Mouse (Mus musculus): Measurements from ENCODE around the gene Grik3. TPM values are rescaled to one million over a fixed set of nuclear protein-coding genes. Genes with fewer than 3 reads are reported as not detected.

Grik3 gene
- polyA plus RNA-seq, 1 experiment from 2014 or later = 0.01 TPM

DNA sequence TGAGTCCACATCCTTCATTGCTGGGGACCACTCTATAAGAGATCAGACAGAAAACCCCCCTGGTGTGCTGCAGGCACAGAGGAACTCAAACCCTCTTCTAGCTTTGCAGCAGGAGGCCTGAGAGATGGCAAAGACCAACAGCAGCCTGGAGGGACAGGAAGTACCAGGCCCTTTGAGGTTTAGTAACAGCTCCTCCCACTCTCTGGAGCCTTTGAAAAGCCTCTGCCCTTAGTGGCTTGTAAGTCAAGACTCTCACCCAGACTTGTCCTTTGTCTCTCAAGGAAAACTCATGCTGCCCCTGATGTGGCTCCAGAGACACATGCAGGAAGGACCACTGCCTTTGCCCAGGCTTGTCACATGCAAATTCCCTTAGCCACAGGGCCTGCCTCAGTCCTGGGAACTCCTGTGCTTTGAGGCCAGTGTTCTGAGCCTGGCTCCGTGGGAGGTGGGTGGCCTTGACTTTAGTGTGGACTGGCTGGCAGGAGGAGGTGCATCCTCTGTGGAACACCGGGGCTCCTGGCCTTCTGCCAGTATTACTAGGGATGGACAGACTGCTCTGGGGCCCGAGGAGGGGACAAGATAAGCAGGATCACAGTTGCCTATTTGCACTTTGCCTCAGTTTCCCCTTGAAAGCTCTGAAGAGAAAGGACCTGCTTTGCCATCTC lies 47.9 kb downstream of the Grik3 start:
- TF ChIP-seq EP300 (IDR thresholded peaks at IDR 0.05; ENCODE audit: low read depth) (no peak), CTCF (IDR thresholded peaks at IDR 0.05; ENCODE audit: low read depth) (no peak)
- Histone ChIP-seq H3K27ac (ENCODE audit: low read depth) (no peak overlapping the region), H3K36me3 (replicated peaks; ENCODE audit: insufficient read depth, low read length) (no peaks in the 10 kb centered on the region), H3K9ac (replicated peaks) (no peak overlapping the region), H3K9me3 (ENCODE audit: low read length) (no peaks in the 10 kb centered on the region), H3K4me1 (ENCODE audit: insufficient read depth) (no peaks in the 10 kb centered on the region), H3K4me3 (ENCODE audit: low read depth, low read length) (no peak overlapping the region), H3K27me3 (ENCODE audit: insufficient read depth, low read length) (peaks cover 8% of the 10 kb centered on the region; the same call in 1 of the 2 replicates), H3K4me2 (ENCODE audit: low read depth, low read length) (no peak overlapping the region)
- ATAC-seq (no peak), DNase-seq (no peak)
- WGBS (ENCODE audit: insufficient replicate concordance) = 1% methylated on average over 3 of the region's 3 CpGs

DNA sequence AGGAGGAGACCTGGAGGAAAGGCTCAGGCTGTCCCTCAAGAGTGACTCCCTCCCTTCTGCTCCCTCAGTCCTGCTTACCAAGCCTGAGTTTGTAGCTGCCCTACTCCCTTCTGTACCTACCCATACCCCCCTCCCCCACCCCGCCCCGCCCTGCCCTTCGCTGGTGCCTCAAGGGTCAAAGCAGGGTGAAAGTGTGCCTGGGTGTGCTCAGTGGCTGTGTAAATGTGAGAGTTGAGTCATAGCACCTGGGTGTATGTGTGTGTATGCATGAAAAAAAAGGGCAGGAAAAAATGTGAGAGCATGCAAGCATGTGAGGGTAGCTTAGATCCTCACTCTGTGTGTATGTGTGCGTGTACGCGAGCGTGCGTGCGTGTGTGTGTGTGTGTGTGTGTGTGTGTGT lies 49.1 kb downstream of the Grik3 start:
- 83% methylated on average over 9 of the region's 9 CpGs for WGBS (ENCODE audit: insufficient replicate concordance)

DNA sequence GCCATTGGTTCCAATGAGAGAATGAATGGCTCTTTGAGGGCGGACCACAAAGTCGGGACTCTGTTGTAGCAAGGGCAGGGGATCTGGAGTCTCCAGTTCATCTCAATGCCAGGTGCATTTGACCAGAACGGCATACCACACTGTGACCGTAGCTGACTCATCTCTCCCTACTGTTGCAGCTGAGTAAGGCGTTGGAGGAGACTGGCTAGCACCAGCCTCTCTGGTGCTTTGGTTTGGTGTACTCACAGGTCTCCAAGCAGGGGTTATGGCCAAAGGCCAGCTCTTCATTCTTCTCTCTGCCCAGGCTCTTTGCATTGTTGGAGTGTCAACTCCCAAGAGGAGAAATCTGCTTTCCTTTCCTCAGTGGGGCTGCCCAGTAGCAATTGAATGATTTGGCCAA lies 52.7 kb downstream of the Grik3 start:
- no peaks in the 10 kb centered on the region for H3K36me3 ChIP-seq (replicated peaks; ENCODE audit: insufficient read depth, low read length)
- no peaks in the 10 kb centered on the region for H3K4me1 ChIP-seq (ENCODE audit: insufficient read depth)
- ATAC-seq (no peak), DNase-seq (no peak)
- no peak overlapping the region for H3K27ac ChIP-seq (ENCODE audit: low read depth)
- 73% methylated on average over 5 of the region's 5 CpGs for WGBS (ENCODE audit: insufficient replicate concordance)
- no peak for TF ChIP-seq EP300 (IDR thresholded peaks at IDR 0.05; ENCODE audit: low read depth)
- TF ChIP-seq CTCF (IDR thresholded peaks at IDR 0.05; ENCODE audit: low read depth) = no peak
- no peaks in the 10 kb centered on the region for H3K27me3 ChIP-seq (ENCODE audit: insufficient read depth, low read length)
- no peak overlapping the region for H3K9ac ChIP-seq (replicated peaks)
- no peak overlapping the region for H3K4me3 ChIP-seq (ENCODE audit: low read depth, low read length)
- no peak overlapping the region for H3K4me2 ChIP-seq (ENCODE audit: low read depth, low read length)
- no peaks in the 10 kb centered on the region for H3K9me3 ChIP-seq (ENCODE audit: low read length)

More for the DNA sequence above, 49.1 kb downstream of the Grik3 start:
- H3K27ac ChIP-seq (ENCODE audit: low read depth) = no peak overlapping the region
- H3K36me3 ChIP-seq (replicated peaks; ENCODE audit: insufficient read depth, low read length) = no peaks in the 10 kb centered on the region
- H3K9ac ChIP-seq (replicated peaks) = no peak overlapping the region
- H3K4me3 ChIP-seq (ENCODE audit: low read depth, low read length) = no peak overlapping the region
- H3K27me3 ChIP-seq (ENCODE audit: insufficient read depth, low read length) = peaks cover 4% of the 10 kb centered on the region; the same call in 1 of the 2 replicates
- no peaks in the 10 kb centered on the region for H3K4me1 ChIP-seq (ENCODE audit: insufficient read depth)
- no peak for TF ChIP-seq EP300 (IDR thresholded peaks at IDR 0.05; ENCODE audit: low read depth)
- no peaks in the 10 kb centered on the region for H3K9me3 ChIP-seq (ENCODE audit: low read length)
- DNase-seq (no peak), ATAC-seq (no peak)
- H3K4me2 ChIP-seq (ENCODE audit: low read depth, low read length) = no peak overlapping the region

DNA sequence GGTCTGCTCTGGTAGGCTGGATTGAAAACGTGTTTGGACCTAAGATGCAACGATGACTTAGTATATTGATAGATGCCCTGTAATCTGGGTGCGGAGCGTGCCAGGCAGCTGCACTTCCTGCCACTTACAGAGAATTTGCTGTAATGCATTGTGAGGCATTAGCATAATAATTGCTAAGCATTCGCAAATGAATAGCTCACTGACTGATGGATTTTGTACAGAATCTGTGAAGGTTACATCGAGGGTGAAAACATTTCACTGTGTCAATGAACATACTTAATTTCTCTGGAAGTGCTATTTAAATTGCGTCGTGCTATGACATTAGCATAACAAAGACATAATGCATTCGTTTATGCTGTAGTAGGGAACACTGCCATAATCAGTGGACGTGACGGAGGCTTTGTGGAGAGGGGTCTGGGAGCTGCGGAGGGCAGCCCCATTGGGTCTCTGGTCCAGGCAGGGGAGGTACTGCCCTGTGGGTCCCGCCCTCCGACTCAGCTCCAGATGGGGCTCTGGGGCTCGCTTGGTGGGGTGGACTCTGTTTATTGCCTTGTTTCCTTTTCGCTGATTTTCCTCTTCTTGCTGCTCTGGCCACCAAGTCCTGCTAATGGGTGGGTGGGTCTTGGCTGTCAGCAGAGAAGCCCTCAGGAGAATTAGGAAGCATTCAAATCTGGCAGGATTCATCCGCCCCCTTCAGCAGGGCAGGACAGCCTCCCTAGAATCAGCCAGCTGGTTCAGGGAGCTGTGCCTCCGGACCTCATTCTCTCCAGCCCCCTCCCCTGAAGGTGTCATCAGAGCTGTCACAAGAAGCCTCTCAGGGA lies 54.7 kb downstream of the Grik3 start:
- no peaks in the 10 kb centered on the region for H3K9me3 ChIP-seq (ENCODE audit: low read length)
- no peak for DNase-seq
- ATAC-seq = no peak
- H3K27me3 ChIP-seq (ENCODE audit: insufficient read depth, low read length) = no peaks in the 10 kb centered on the region
- no peak overlapping the region for H3K4me2 ChIP-seq (ENCODE audit: low read depth, low read length)
- H3K36me3 ChIP-seq (replicated peaks; ENCODE audit: insufficient read depth, low read length) = no peaks in the 10 kb centered on the region
- H3K27ac ChIP-seq (ENCODE audit: low read depth) = no peak overlapping the region
- H3K4me1 ChIP-seq (ENCODE audit: insufficient read depth) = no peaks in the 10 kb centered on the region
- TF ChIP-seq CTCF (IDR thresholded peaks at IDR 0.05; ENCODE audit: low read depth) (no peak), EP300 (IDR thresholded peaks at IDR 0.05; ENCODE audit: low read depth) (no peak)
- no peak overlapping the region for H3K4me3 ChIP-seq (ENCODE audit: low read depth, low read length)
- no peak overlapping the region for H3K9ac ChIP-seq (replicated peaks)
- 37% methylated on average over 18 of the region's 18 CpGs for WGBS (ENCODE audit: insufficient replicate concordance)

DNA sequence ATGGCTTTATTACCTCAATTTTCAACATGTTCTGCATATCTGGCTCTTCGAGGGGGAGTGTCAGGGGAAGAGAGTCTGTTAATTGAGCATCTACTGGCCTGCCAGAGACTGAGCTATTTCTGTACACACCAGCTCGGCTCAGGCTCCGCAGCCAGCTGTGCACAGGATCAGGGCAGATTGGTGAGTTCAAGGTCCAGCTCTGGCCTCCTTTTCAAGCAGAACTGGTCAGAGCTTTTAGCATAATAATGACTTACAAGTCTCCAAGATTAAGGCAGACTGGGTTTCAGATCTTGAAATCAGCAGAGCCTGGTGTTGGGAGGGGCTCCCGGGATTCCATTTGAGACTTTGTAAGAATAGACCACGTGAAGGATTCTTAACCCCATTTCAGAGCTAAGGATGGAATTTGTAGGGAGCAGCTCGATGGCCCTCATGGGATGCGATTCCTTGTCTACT lies 55.3 kb downstream of the Grik3 start:
- 52% methylated on average over 7 of the region's 7 CpGs for WGBS (ENCODE audit: insufficient replicate concordance)
- no peaks in the 10 kb centered on the region for H3K4me1 ChIP-seq (ENCODE audit: insufficient read depth)

DNA sequence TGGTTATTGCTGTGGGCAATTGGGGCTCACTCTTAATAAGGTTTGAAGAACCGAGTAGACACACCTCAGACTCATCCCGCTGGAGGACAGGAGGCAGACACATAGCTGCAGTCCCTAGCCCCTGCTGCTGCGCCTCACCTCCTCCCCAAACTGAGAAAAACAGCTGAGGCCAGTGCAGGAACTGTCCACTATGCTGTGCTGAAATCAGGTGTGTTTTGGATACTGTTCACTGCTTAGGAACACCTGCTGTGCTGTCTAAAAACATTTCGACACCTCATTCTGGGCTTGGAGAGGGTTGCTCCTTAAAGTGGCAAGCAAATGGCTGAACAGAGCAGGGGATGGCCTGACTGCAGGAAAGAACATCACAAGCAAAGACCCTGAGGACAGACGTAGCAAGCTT lies 57.7 kb downstream of the Grik3 start:
- TF ChIP-seq EP300 (IDR thresholded peaks at IDR 0.05; ENCODE audit: low read depth) (no peak), CTCF (IDR thresholded peaks at IDR 0.05; ENCODE audit: low read depth) (no peak)
- Histone ChIP-seq H3K4me1 (ENCODE audit: insufficient read depth) (no peaks in the 10 kb centered on the region), H3K27me3 (ENCODE audit: insufficient read depth, low read length) (no peaks in the 10 kb centered on the region), H3K9ac (replicated peaks) (no peak overlapping the region), H3K4me3 (ENCODE audit: low read depth, low read length) (no peak overlapping the region), H3K27ac (ENCODE audit: low read depth) (no peak overlapping the region), H3K9me3 (ENCODE audit: low read length) (no peaks in the 10 kb centered on the region), H3K36me3 (replicated peaks; ENCODE audit: insufficient read depth, low read length) (no peaks in the 10 kb centered on the region), H3K4me2 (ENCODE audit: low read depth, low read length) (no peak overlapping the region)
- DNase-seq (no peak), ATAC-seq (no peak)
- 50% methylated on average over 5 of the region's 5 CpGs for WGBS (ENCODE audit: insufficient replicate concordance)

More for the DNA sequence above, 55.3 kb downstream of the Grik3 start:
- TF ChIP-seq CTCF (IDR thresholded peaks at IDR 0.05; ENCODE audit: low read depth) (no peak), EP300 (IDR thresholded peaks at IDR 0.05; ENCODE audit: low read depth) (no peak)
- no peak overlapping the region for H3K27ac ChIP-seq (ENCODE audit: low read depth)
- no peak overlapping the region for H3K4me3 ChIP-seq (ENCODE audit: low read depth, low read length)
- DNase-seq (no peak), ATAC-seq (no peak)
- no peaks in the 10 kb centered on the region for H3K9me3 ChIP-seq (ENCODE audit: low read length)
- no peaks in the 10 kb centered on the region for H3K36me3 ChIP-seq (replicated peaks; ENCODE audit: insufficient read depth, low read length)
- no peak overlapping the region for H3K4me2 ChIP-seq (ENCODE audit: low read depth, low read length)
- H3K9ac ChIP-seq (replicated peaks) = no peak overlapping the region
- H3K27me3 ChIP-seq (ENCODE audit: insufficient read depth, low read length) = no peaks in the 10 kb centered on the region
